Mouse (Mus musculus): ENCODE data around the gene Smpd3.

DNA sequence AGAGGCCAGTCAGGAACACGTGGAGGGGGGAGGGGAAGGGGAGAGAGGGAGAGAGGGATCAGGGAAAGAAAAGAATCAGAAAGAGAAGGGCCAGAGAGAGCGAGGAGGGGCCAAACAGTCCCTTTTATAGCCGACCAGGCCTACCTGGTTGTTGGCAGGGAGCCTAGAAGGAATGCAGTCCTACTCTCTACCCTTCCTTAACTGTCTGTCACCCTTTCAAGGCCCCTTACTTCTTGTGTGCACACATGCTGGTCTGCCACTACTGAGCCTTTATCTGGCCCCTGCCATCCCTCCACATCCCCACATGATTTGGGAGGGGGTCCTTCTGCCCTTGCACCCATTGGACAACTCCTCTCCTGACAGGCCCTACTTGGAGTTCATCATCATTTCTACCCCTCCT lies 49.1 kb downstream of the Smpd3 start:
- TF ChIP-seq EP300 (IDR thresholded peaks at IDR 0.05; ENCODE audit: low read depth): no peak
- TF ChIP-seq CTCF (IDR thresholded peaks at IDR 0.05; ENCODE audit: low read depth): no peak

Measured in liver, postnatal 0 days (tissue).